Mouse (Mus musculus): ENCODE measurements around the gene Aldh16a1.
A peak's percentile ranks its signal among the peaks of the same experiment; 100 is the strongest.
"Not testable (repeated sequence)": the region's sequence is repeated elsewhere in the genome, so short reads cannot be mapped to it uniquely, and the experiment has no call there.

Gene Aldh16a1

DNA sequence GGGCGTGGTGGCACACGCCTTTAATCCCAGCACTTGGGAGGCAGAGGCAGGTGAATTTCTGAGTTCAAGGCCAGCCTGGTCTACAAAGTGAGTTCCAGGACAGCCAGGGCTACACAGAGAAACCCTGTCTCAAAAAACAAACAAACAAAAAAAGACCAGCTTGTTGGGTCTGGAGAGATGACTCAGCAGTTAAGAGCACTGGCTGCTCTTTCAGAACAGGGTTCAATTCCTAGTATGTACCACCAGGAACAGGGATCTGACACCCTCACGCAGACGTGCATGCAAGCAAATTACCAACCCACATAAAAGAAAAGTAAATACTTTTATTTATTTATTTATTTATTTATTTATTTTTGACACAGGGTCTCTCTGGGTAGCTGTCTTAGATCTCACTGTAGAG lies 44.3 kb downstream of the Aldh16a1 start:
- not testable (repeated sequence) for DNase-seq

DNA sequence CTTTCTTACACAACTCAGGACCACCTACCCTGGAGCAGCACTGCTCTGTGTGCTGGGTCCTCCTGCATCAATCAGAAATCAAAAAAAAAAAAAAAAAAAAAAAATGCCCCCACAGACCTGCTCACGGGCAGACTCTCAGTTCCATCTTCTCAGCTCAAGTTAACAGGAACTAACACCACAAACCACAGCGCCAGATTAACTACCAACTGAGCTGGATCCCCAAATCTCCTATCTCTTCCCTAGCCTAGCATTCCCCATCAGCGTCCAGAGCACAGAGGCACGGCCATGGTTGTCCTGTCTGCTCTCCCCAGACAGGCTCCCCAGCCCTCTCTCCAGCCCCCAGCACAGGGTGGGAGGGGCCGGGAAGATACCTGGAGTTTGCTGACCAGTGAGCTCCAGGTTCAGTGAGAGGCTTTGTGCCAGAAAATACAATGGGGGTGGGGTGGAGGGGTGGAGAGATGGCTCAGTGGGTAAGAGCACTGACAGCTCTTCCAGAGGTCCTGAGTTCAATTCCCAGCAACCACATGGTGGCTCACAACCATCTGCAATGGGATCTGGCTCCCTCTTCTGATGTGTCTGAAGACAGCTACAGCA lies 47.2 kb downstream of the Aldh16a1 start:
- no peak for DNase-seq

DNA sequence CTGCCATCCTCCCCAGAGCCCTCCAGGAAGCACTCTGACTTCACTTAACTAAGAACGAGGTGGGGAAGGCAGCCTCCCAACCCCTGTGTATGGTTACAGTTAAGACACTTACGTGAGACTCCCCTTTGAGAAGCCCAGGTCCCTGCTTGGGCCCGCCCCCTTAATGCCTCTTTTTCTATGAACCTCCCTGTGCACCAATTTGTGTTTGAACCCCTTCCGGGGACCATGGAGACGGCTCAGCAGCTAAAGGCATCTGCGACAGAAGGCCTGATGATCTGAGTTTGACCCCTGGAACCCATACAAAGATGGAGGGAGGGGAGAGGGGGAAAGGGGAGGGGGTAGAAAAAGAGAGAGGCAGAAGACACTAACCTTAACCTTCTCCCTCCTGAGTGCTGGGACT lies 47.9 kb downstream of the Aldh16a1 start:
- no peak for DNase-seq

DNA sequence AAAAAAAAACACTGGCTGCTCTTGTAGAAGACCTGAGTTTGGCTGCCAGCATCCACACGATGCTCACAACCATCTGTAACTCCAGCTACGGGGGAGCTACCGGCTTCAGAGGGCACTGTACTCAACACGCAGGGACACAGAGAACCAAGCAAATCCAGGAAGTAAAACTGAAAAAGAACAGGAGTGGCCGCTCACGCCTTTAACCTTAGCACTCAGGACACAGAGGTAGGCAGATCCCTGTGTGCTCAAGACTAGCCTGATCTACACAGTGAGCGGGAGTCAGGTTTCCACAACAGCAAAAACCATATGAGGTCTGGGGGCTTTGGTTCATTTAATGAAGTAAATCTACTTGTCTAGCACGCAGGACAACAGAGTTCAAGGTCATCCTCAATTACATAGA lies 48.9 kb downstream of the Aldh16a1 start:
- DNase-seq, result no peak

DNA sequence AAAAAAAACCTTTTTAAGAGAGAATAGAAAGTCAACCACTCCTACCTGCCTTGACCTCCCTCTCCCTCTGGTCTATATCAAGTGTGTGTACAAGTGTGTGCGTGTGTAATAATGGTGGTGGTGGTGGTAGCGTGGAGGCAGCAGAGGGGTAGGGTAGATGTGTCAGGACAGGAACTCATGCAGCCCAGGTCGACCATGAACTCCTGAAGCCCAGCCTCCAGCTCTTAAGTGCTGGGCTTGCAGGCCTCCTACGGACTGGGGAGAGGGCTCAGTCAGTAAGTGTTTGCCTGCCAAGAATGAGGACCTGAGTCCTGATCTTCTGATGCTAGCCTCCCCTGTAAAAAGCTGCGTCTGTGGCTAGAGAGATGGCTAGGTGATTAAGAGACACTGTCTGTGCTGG lies 49.4 kb downstream of the Aldh16a1 start:
- no peak for DNase-seq

DNA sequence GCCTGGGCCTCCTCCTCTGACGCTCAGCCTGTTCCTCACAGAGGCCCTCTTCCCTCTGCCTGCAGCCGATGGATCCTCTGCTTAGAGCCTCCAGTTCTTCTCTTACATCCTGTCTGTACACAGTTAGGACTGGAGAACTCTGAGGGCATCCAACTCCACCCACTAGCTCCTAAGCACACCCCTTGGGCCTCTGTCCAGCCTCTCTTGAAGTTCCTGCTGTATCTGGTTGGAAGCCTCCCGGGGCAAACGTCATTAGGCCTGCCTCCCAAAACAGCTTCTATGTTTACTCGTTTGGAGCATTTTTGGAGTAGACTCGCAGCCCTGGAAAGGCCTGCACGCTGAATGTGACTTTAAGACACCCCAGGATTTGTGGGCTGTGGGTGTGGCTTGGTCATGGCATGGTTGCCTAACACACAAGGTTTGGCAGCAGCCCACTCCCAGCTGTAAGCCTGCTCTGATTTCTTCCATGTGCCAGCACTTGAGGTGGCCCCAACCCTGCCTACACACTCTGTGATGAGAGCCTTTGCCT lies 50.7 kb downstream of the Aldh16a1 start, which contains the start of gene Fcgrt:
TSS of gene Fcgrt (minus strand) at position 200 of the 529 bp plus-strand sequence.
- DNase-seq, result no peak

DNA sequence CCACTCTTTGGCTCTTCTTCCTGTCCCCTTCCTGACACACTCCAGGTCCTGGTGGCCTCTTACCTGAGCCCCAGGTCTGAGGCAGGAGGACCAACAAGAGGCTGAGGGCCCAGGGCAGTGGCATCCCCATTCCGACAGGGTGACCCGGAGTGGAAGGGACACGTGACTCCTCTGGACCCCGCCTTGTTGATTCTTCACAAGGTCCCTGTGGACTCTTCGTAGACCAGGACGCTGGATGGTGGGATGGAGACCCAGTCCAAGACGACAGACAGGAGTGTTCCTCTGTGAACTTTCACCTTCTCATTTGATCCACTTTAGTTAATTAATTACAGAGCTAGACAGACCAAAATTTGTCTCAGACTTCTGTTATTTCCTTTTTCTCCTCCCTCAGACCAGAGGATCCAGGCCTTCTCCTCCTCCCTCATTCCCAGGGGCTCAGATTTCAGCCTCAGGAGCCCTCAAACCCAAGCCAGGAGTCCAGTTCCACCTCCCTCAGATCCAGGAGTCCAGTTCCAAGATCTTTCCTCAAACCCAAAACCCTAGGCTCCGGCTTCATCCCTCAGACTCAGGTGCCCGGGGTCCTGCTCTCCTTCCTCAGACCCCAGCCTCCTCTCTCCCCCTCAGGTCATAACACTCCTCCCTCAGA lies 51.3 kb downstream of the Aldh16a1 start:
- DNase-seq, result no peak

DNA sequence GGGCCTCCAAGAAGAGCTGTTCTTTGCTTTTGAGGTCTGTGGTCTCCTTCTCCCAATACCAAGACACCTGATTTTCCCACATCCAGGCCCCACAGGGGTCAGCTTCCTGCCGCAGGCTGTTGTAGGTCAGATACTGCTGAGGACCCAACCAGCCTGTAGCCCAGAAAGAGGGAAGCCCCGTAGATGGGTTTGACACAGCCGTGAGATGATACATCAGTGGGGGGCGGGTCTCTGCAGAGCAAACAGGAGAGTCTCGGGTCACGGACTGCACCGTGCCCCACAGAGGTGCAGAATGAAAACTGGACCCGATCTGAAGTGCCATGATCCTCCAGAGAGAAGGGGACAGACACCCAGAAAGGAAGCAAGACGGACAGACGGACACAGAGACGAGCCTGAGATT lies 51.9 kb downstream of the Aldh16a1 start:
- DNase-seq, result no peak

DNA sequence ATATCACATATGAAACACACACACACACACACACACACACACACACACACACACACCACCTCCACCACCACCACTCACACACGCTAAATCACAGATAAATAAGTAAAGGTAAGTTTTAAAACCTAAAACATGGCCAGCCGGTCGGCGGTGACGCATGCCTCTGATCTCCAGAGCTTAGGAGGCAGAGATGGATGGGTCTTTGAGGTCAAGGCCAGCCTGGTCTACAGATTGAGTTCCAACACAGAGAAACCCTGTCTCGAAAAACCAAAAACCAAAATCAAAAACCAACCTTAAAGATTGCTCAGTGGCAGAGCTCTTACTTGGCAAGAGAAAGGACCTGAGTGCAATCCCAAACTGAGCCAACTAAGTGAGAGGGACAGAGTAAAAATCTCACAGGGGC lies 54.3 kb downstream of the Aldh16a1 start:
- DNase-seq, result no peak

DNA sequence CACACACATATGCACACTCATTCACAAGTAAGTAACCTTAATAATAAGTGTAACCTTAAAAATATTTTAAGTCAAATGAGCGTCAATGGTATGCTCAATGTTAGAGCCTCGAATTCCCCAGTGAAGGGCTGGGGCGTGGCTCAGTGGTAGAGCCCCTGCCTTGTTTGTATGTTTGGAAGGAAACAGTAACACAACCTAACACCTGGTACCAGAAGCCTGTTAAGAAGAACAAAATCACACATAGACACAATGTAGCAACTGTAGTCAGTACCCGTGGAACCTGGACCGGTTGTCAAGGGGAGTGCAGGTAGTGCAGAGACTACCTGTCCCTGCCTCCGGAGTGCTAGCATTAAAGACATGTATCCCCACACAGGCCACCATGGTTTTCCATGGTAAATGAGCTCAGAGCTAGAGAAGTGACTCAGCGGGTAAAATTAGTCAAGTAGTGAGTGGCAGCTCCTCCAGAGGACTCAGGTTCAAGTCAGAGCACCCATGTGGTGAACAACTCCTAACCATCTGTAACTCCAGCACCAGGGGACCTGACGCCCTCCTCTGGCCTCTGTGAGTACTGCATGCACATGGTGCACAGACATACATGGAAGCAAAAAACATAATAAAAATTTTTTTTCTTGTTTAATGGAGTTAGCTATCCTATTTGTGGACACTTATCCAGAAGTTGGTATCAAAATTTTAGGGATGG lies 55.7 kb downstream of the Aldh16a1 start:
- no peak for DNase-seq

DNA sequence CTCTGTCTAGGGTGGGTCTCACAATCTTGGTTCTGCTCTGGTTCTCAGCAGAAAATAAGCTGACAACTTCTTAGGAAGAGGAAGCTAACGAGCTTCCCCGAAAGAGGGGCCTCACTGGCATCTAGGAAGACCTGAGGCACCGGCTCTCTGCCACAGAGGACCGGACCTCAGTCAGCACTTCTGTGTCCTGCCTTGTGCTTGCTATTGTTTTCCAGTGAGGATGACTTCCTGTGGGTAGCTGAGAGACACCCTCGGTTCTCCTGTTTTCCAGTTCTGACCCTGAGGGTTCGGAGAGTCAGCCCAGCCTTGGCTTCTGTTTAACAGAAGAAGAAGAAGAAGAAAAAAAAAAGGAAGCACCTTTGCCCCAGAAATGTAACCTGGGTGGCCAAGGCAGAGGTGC lies 56.9 kb downstream of the Aldh16a1 start:
- no peak for DNase-seq

DNA sequence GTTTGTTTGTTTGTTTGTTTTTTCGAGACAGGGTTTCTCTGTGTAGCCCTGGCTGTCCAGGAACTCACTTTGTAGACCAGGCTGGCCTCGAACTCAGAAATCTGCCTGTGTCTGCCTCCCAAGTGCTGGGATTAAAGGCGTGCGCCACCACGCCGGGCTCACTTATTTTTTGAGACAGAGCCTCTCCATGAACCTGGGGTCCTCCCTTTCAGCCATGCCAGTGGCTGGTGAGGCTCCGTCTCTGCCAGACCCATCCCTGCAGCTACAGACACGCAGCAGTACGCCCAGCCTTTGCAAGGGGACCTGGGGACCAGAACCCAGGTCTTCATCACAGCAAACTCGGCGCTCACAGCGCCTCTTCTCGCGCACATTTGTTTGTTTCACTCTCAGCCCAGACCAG lies 58.4 kb downstream of the Aldh16a1 start:
- DNase-seq, result not testable (repeated sequence)

DNA sequence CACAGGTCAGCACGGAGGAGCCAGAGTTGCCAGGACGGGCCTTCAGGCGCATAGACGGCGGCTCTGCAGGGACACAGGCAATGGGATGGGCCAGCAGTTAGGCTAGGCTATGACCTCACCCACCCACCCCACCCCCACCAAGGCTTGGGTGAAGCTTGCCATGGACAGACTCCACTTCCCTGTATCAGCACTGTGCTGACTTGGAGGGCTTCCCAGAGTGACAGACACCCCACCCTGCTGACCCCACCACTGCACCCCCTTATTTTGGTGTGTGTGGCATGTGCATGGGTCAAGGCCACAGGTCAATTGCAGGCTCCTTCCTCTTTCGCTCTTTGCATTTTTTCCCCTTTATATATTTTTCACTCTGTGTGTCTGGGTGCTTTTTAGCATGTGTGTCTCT lies 59.0 kb downstream of the Aldh16a1 start:
- DNase-seq, result no peak

DNA sequence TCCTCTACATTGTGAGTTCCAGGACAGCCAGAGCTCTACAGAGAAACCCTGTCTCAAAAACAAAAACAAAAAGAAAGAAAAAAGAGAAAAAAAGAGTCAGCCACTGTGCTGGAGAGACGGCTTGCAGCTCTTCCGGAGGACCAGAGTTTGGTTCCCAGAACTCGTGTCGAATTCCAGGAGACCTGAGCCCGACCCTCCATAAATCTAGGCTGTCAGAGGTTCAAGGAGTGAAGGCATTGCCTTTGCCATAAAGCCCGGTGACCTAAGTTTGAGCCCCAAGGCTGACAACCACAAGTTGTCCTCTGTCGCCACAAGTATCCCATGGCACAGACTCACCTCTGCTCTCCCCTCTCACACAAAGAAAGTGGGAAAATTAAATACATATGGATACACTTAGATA lies 60.3 kb downstream of the Aldh16a1 start:
- no peak for DNase-seq

DNA sequence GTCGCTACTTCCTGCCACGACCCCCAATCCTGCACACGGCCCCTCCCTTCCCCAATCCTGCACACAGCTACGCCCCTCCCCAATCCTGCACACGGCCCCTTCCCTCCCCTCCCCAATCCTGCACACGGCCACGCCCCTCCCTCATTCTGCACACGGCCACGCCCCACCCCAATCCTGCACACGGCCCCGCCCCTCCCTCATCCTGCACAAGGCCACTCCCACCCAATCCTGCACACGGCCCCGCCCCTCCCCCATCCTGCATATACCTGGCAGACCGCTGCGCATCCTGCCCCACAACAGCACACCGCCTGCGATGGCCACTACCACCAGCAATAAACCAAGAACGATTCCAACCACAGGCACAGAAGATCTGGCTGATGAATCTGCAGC lies 60.9 kb downstream of the Aldh16a1 start:
- DNase-seq, result no peak

DNA sequence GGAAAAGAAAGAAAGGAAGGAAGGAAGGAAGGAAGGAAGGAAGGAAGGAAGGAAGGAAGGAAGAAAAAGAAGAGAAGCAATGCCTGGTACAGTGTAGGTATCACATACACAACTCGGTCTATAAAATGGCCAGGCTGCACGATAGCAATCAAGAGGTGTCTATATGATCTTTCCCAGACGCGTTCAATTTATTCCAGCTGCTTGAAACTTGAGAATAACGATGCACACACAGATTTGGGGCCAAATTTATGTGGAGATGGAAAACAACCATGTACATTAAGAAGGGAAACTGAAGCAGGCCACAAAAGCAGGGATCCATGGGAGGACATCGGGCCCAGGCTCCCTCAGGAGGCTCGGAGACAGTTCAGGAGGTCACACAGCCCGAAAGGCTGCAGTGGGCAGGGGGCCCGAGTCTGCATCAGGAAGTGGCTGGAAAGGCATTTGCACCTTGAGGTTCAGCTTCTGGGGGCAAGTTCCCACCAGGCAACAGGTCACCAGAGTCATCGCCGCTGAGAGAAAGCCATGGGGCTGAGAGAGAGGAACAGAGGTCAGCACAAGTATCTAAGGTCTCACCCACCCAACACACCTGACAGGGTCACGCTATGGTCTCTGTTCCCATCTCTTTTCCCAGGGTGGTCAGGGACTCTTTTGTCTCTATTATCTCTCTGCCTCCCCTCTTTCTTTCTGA lies 61.4 kb downstream of the Aldh16a1 start:
- no peak for DNase-seq

DNA sequence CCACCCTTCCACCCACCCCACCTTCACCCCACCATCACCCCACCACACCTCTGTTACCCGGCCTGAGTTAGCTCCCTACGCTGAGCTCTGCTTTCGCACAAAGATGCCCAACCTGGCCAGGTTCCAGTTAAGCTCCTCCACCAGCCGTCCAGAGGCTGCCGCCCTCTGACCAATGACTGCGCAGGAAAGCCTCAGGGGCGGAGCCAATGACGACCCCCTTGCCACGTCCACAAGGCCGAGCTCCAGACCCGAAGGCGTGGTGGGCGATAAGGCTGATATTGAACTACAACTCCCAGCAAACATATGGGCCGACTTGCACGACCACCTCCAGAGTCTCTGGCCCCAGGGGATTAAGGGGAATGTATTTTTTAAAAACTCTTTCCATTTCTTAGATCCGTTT lies 62.3 kb downstream of the Aldh16a1 start, which contains the start of gene Rcn3:
TSS of gene Rcn3 (minus strand) at position 174 of the 400 bp plus-strand sequence.
- DNase-seq, result peak; percentile 69

DNA sequence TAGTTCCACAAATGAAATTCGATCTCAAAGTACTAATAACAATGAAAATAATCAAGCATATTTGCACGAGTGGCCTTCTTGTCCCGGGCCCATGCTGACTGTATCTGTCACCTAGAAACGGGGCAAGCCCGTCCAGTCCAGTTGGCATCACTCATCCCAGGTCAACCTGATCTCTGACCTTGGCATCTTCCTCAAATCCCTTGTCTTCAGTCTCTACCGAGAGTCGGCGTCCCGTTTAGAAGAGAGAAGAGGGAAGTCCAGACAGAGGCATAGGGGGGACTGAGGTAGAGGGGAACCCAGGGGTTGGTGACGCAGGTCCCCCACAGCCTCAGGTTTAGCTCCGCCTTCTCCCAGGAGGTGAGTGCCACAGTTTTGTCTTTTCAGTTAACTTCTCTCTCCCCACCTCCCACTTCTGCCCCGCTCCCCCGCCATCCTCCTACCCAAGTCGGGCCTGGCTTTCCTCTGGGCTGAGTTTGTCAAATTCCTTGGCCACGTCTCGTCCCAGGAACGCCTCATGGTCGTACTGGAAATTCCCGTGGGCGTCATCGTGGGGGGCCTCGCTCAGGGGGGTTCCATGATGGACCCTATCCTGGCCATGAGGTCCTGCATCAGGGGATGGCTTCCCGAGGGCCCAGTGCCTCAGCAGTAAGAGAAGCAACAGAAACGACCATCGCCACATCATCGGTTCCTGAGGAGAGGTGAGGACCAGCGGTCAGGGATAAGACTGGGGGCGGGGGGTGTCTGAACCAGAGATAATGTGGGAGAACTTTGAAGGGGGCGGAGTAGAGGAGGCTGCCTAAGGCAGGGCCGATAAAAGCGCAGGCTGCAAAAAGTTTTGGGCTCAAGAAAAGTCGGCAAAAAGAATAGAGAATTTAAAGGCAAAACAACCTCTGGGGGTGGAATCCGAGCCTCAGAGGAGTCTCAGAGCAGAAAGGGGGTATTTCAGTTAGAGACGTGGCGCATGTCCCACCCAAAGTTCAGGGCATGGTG lies 63.1 kb downstream of the Aldh16a1 start:
- DNase-seq, result no peak

Data from right cerebral cortex, postnatal 4 days (tissue).